Mouse (Mus musculus): Measurements from ENCODE around the gene Tgm2. TPM values are rescaled to one million over a fixed set of nuclear protein-coding genes. Genes with fewer than 3 reads are reported as not detected.

Tgm2 gene
- total RNA-seq, 2 experiments from 2014 or later, result 6.9 TPM

GRCm38 (mm10) chr2:158144263-158144662, 2.0 kb downstream of the Tgm2 start:
- DNase-seq (ENCODE audit: extremely low spot score in 1 of 2, low spot score in 2 of 2), result no peak
- intact Hi-C loops (cut with DNase I), result loop anchor here (5.0 kb wide), 1 partner anchor 37 kb away; no protein-coding TSS in a partner anchor

GRCm38 (mm10) chr2:158143816-158144215, 2.4 kb downstream of the Tgm2 start:
- intact Hi-C loops (cut with DNase I), result loop anchor here (5.0 kb wide), 1 partner anchor 37 kb away; no protein-coding TSS in a partner anchor
- no peak for DNase-seq (ENCODE audit: extremely low spot score in 1 of 2, low spot score in 2 of 2)

GRCm38 (mm10) chr2:158142981-158143380, 3.3 kb downstream of the Tgm2 start:
- intact Hi-C loops (cut with DNase I), result loop anchor here (5.0 kb wide), 1 partner anchor 36 kb away; no protein-coding TSS in a partner anchor
- DNase-seq (ENCODE audit: extremely low spot score in 1 of 2, low spot score in 2 of 2), result no peak

GRCm38 (mm10) chr2:158141690-158142440, 4.4 kb downstream of the Tgm2 start:
- intact Hi-C loops (cut with DNase I), result loop anchor here (5.0 kb wide), 1 partner anchor 35 kb away; no protein-coding TSS in a partner anchor
- no peak for DNase-seq (ENCODE audit: extremely low spot score in 1 of 2, low spot score in 2 of 2)

GRCm38 (mm10) chr2:158141271-158141670, 5.0 kb downstream of the Tgm2 start:
- intact Hi-C loops (cut with DNase I), result loop anchor here (5.0 kb wide), 1 partner anchor 34 kb away; no protein-coding TSS in a partner anchor
- no peak for DNase-seq (ENCODE audit: extremely low spot score in 1 of 2, low spot score in 2 of 2)

- intact Hi-C loops (cut with DNase I), result loop anchor here (5.0 kb wide), 1 partner anchor 33 kb away; no protein-coding TSS in a partner anchor
- DNase-seq (ENCODE audit: extremely low spot score in 1 of 2, low spot score in 2 of 2), result no peak
Observed at GRCm38 (mm10) chr2:158140664-158141063, 5.6 kb downstream of the Tgm2 start.

- intact Hi-C loops (cut with DNase I), result loop anchor here (5.0 kb wide), 1 partner anchor 32 kb away; no protein-coding TSS in a partner anchor
Observed at GRCm38 (mm10) chr2:158139628-158140027, 6.6 kb downstream of the Tgm2 start.

GRCm38 (mm10) chr2:158138778-158139177, 7.5 kb downstream of the Tgm2 start:
- no peak for DNase-seq (ENCODE audit: extremely low spot score in 1 of 2, low spot score in 2 of 2)
- intact Hi-C loops (cut with DNase I), result no loop called here

More at GRCm38 (mm10) chr2:158139628-158140027, 6.6 kb downstream of the Tgm2 start:
- DNase-seq (ENCODE audit: extremely low spot score in 1 of 2, low spot score in 2 of 2), result no peak

GRCm38 (mm10) chr2:158137771-158138170, 8.5 kb downstream of the Tgm2 start:
- intact Hi-C loops (cut with DNase I), result no loop called here
- DNase-seq (ENCODE audit: extremely low spot score in 1 of 2, low spot score in 2 of 2), result no peak

- intact Hi-C loops (cut with DNase I), result no loop called here
- DNase-seq (ENCODE audit: extremely low spot score in 1 of 2, low spot score in 2 of 2), result no peak
Observed at GRCm38 (mm10) chr2:158136205-158136604, 10.0 kb downstream of the Tgm2 start.

- DNase-seq (ENCODE audit: extremely low spot score in 1 of 2, low spot score in 2 of 2), result no peak
- intact Hi-C loops (cut with DNase I), result no loop called here
Observed at GRCm38 (mm10) chr2:158133050-158133449, 13.2 kb downstream of the Tgm2 start.

- DNase-seq (ENCODE audit: extremely low spot score in 1 of 2, low spot score in 2 of 2), result no peak
- intact Hi-C loops (cut with DNase I), result no loop called here
Observed at GRCm38 (mm10) chr2:158132320-158132719, 13.9 kb downstream of the Tgm2 start.

GRCm38 (mm10) chr2:158131197-158131835, 14.9 kb downstream of the Tgm2 start:
- intact Hi-C loops (cut with DNase I), result no loop called here
- no peak for DNase-seq (ENCODE audit: extremely low spot score in 1 of 2, low spot score in 2 of 2)

- DNase-seq (ENCODE audit: extremely low spot score in 1 of 2, low spot score in 2 of 2), result peak in 1 of 2 experiments; percentile 87
- intact Hi-C loops (cut with DNase I), result no loop called here
Observed at GRCm38 (mm10) chr2:158130391-158130986, 15.7 kb downstream of the Tgm2 start.

GRCm38 (mm10) chr2:158129291-158130002, 16.8 kb downstream of the Tgm2 start:
- intact Hi-C loops (cut with DNase I), result no loop called here
- no peak for DNase-seq (ENCODE audit: extremely low spot score in 1 of 2, low spot score in 2 of 2)

GRCm38 (mm10) chr2:158128461-158129130, 17.6 kb downstream of the Tgm2 start:
- DNase-seq (ENCODE audit: extremely low spot score in 1 of 2, low spot score in 2 of 2), result no peak
- intact Hi-C loops (cut with DNase I), result no loop called here

GRCm38 (mm10) chr2:158127872-158128271, 18.4 kb downstream of the Tgm2 start:
- no peak for DNase-seq (ENCODE audit: extremely low spot score in 1 of 2, low spot score in 2 of 2)
- intact Hi-C loops (cut with DNase I), result no loop called here

GRCm38 (mm10) chr2:158127245-158127644, 19.0 kb downstream of the Tgm2 start:
- intact Hi-C loops (cut with DNase I), result no loop called here
- no peak for DNase-seq (ENCODE audit: extremely low spot score in 1 of 2, low spot score in 2 of 2)

All from left cerebral cortex, postnatal 10 days (tissue).